In the genomic region with DNA sequence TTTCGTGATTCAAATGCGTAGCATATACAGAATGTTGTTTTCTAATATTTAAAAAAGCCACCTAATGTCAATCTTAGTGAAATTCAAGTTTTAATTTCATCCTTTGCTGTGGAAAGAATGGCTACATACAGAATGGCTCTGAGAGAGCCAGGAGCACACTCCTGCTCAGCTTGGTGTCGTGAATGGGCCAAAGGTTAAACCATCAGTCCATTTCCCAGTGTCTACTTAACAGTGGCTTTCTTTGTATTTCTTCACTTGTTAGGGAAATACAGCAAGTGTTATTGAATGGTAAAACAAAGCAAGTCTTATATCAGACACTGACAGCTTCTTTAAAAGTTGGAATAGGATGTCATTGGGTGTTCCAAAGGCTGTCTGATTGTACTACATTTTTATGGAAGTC, we compare ENCODE assay signal across 24 mouse cellular contexts.
A peak's percentile ranks its signal among the peaks of the same experiment; 100 is the strongest.
DNase-seq lines count a peak whose midpoint lies in the region; TF ChIP-seq lines count a peak whose summit lies in the region.
"Had no signal": no experiment of that assay in that cellular context is flagged by ENCODE, and none has a peak within 500 bp of the region (broad histone marks: within the 10 kb centered on the region; RNA-seq: fewer than 3 reads in every experiment).

No protein-coding gene starts in this region.

- DNase-seq in layer of hippocampus, adult 2 months (ENCODE audit: low spot score in 2 of 2): no peak
- DNase-seq in layer of hippocampus, postnatal 25 days (ENCODE audit: extremely low spot score in 1 of 2, low spot score in 1 of 2): no peak
- DNase-seq in Muller cell, postnatal 12 days (ENCODE audit: inconsistent ontology term): peak; percentile 47
- DNase-seq in adipocyte (ENCODE audit: low spot score): peak; percentile 2
- peak; percentile 19 for DNase-seq in embryo, embryonic 11.5 days (ENCODE audit: low read depth, low spot score)
- DNase-seq in urinary bladder, postnatal 14 days (ENCODE audit: low spot score): no peak
- no peak for DNase-seq in thymus, postnatal 10 days (ENCODE audit: low spot score in 2 of 2)
- DNase-seq: adrenal gland, postnatal 10 days; cerebellum, adult 11 months; cerebellum, adult 9-10 months; cerebellum, postnatal 36 days; gastrocnemius, postnatal 10 days; kidney, adult 11 months; kidney, postnatal 36 days; layer of hippocampus, postnatal 36 days; lung, postnatal 36 days; right cerebral cortex, postnatal 4 days; thymus, adult 18-20 months had no signal

- H3K4me3 ChIP-seq in layer of hippocampus, adult 2 months: no peak overlapping the region
- H3K4me3 ChIP-seq: forebrain, embryonic 13.5 days; kidney, embryonic 15.5 days; lung, embryonic 15.5 days; midbrain, embryonic 12.5 days had no signal

- peak overlapping the region; percentile 40 for H3K27ac ChIP-seq in layer of hippocampus, adult 2 months
- H3K27ac ChIP-seq: forebrain, embryonic 13.5 days; hindbrain, embryonic 14.5 days; kidney, embryonic 15.5 days; lung, embryonic 15.5 days; midbrain, embryonic 12.5 days; stomach, postnatal 0 days had no signal

- TF ChIP-seq CTCF in layer of hippocampus, adult 2 months (conservative IDR thresholded peaks at IDR 0.05): no peak

Comparison
In these comparisons a context has a peak if more than half of its experiments do, and no peak if none do; other contexts are left out.
1. DNase-seq: peak in Muller cell, postnatal 12 days (single experiment), adipocyte (single experiment) and embryo, embryonic 11.5 days (single experiment); none in layer of hippocampus, adult 2 months (0 of 2), layer of hippocampus, postnatal 25 days (0 of 2), urinary bladder, postnatal 14 days (single experiment) and thymus, postnatal 10 days (0 of 2).